Mouse (Mus musculus) hindbrain, postnatal 0 days (tissue): ENCODE measurements at regions not wholly inside any gene's neighbourhood (a gene's known extent, or its start where the extent isn't known, plus 50 kb on each side); places are given as distances from the start of the nearest gene placed in this dataset.

Experiments
- ATAC-seq: fragments of 200-750 bp; cut with Nextera tagmentation; 2 replicates; pipeline ENCODE4 v1.8.0; 2017; ENCODE audit warnings: mild to moderate bottlenecking, moderate TSS enrichment, moderate library complexity
- DNase-seq: peaks from one replicate; pipeline ENCODE4 v3.0.0-alpha.2; 2015; ENCODE audit warnings: low spot score
- H3K27ac ChIP-seq: fragments of 300-500 bp; sonication (generic); 2 replicates; pipeline ENCODE4 v1.5.1; 2014; ENCODE audit warnings: mild to moderate bottlenecking
- H3K27me3 ChIP-seq: fragments of 300-500 bp; sonication (generic); 2 replicates; pipeline ENCODE4 v1.6.1; 2014; ENCODE audit warnings: low read length, mixed read lengths; ENCODE audit not compliant: insufficient read depth
- H3K36me3 ChIP-seq: fragments of 300-500 bp; sonication (generic); 2 replicates; pipeline ENCODE4 v1.6.1; 2014; ENCODE audit warnings: low read length, mixed read lengths; ENCODE audit not compliant: insufficient read depth
- H3K4me1 ChIP-seq: fragments of 300-500 bp; sonication (generic); 2 replicates; pipeline ENCODE4 v1.6.1; 2014; ENCODE audit warnings: antibody characterized with exemption, low read length, mixed read lengths; ENCODE audit not compliant: insufficient read depth
- H3K4me2 ChIP-seq: fragments of 300-500 bp; sonication (generic); 2 replicates; pipeline ENCODE4 v1.6.1; 2014; ENCODE audit warnings: low read depth, mild to moderate bottlenecking, low read length, moderate library complexity, mixed read lengths
- H3K4me3 ChIP-seq: fragments of 300-500 bp; sonication (generic); 2 replicates; pipeline ENCODE4 v1.5.1; 2014; ENCODE audit warnings: low read length
- H3K9ac ChIP-seq: fragments of 300-500 bp; sonication (generic); replicated peaks from 2 replicates; pipeline ENCODE4 v1.6.1; 2014; ENCODE audit warnings: mild to moderate bottlenecking, low read length, moderate library complexity, mixed read lengths
- H3K9me3 ChIP-seq: fragments of 300-500 bp; sonication (generic); 2 replicates; pipeline ENCODE4 v1.6.1; 2016; ENCODE audit warnings: low read length, mixed read lengths
- CTCF ChIP-seq: IDR thresholded peaks from 2 replicates; pipeline ENCODE4 v1.5.1; 2016; ENCODE audit warnings: antibody characterized with exemption, control low read depth, low read depth
- WGBS: fragments of 180-500 bp; shearing (Covaris S2); extraction: QIAGEN DNeasy Blood & Tissue Kit; methylation state at CpG from one replicate; pipeline ENCODE4 v1.1.7; 2014; 5-methylcytosine and 5-hydroxymethylcytosine counted together

DNA sequence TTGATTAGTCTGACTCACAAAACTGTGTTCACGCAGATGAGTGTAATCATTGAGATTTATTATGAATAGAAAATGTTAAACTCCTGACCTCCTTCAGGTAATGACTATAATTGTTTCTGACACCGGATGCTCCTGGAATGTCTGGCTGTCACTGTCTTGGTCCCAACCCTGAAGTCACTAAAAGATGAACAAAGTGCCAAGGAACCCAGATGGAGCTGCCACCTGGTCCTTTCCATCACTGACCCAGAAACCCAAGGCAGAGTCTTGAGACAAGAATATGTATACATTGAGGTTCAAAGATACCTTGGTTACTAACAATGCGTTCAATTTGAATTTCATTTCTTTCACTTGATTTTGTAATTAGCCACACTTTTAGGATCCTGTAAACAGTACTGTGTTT lies 142.0 kb downstream of the Kcnk1 start:
- ATAC-seq (no peak), DNase-seq (no peak)
- H3K4me3 ChIP-seq, result no peak overlapping the region
- WGBS, result 82% methylated on average over 3 of the region's 3 CpGs
- no peak overlapping the region for H3K4me2 ChIP-seq
- no peak for TF ChIP-seq CTCF
- no peaks in the 10 kb centered on the region for H3K9me3 ChIP-seq
- no peak overlapping the region for H3K9ac ChIP-seq
- H3K27ac ChIP-seq, result no peak overlapping the region
- H3K36me3 ChIP-seq, result no peaks in the 10 kb centered on the region
- H3K4me1 ChIP-seq, result peaks cover 3% of the 10 kb centered on the region; the same call in 1 of the 2 replicates
- H3K27me3 ChIP-seq, result 0 out of 2 replicates have a peak, but pooled peaks cover 6% of the 10 kb centered on the region

DNA sequence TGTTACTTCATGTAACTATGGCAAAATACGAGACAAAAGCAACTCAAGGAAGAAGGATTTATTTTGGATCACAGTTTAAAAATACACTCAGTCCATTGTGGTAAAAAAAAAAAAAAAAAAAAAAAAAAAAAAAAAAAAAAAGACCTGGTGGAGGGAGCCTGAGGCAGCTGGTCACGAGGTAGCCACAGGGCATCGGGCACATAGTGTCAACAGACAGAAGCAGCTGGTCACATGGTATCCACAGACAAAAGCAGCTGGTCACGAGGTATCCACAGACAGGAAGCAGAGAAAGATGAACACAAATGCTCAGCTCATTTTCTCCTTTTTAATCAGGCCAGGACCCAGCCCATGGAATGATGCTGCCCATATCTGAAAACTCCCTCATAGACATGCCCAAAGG lies 142.5 kb downstream of the Kcnk1 start:
- ATAC-seq (no peak), DNase-seq (no peak)
- H3K4me2 ChIP-seq, result no peak overlapping the region
- 56% methylated on average over 4 of the region's 4 CpGs for WGBS
- no peaks in the 10 kb centered on the region for H3K9me3 ChIP-seq
- 0 out of 2 replicates have a peak, but pooled peaks cover 6% of the 10 kb centered on the region for H3K27me3 ChIP-seq
- H3K4me3 ChIP-seq, result no peak overlapping the region
- TF ChIP-seq CTCF, result no peak
- H3K9ac ChIP-seq, result no peak overlapping the region
- H3K4me1 ChIP-seq, result no peaks in the 10 kb centered on the region
- H3K36me3 ChIP-seq, result no peaks in the 10 kb centered on the region
- H3K27ac ChIP-seq, result no peak overlapping the region

DNA sequence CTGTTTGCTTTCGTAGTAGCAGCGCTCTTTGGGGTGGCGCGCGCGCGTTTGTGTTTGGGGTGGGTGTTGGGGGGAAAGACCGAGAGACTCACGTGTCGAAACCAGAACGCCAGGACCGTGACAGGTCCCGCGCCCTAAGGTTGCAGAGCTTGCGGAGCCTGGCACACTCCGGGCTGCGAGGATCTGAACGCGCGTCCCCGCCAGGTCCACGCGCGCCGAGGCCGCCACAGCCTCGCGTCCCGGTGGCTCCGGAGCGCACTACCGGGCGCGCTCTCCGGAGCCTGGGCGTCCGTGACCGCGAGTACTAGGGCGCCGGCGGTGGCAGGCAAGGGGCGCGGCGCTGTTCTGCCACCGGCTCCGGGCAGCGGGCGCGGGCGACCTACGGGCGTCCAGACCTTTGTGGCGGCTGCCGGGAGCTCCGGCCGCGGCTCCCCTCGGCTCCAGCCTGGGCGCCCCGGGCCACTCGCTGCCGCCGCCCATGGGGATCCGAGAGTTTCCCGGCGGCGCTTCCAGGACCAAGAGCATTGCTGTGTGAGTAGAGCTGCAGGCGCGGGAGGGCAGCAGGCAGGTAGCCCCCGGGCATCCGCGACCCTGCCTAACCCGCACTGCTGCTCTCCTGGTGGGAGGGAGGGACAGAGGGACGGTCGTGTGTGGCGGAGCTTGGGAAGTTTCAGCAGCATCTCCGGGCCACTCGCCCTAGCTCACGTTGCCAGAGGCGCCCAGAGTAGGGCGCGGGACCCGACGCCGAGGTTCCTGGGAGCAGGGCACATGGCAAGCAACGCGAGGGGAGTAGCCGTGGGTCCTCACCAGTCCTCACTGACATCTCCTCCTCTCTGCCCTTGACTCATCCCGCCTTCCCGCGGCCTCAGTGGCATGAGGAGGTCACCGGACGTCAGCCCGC lies 143.9 kb downstream of the Kcnk1 start:
- peak overlapping the region; percentile 16; the same call in 1 of the 2 replicates for H3K27ac ChIP-seq
- peak overlapping the region; percentile 91 for H3K4me2 ChIP-seq
- H3K4me3 ChIP-seq, result peak overlapping the region; percentile 57
- no peaks in the 10 kb centered on the region for H3K4me1 ChIP-seq
- peak; percentile 70 for ATAC-seq
- peak; percentile 55 for DNase-seq
- 2% methylated on average over 82 of the region's 95 CpGs for WGBS
- H3K27me3 ChIP-seq, result 0 out of 2 replicates have a peak, but pooled peaks cover 6% of the 10 kb centered on the region
- no peaks in the 10 kb centered on the region for H3K9me3 ChIP-seq
- no peak for TF ChIP-seq CTCF
- no peaks in the 10 kb centered on the region for H3K36me3 ChIP-seq
- H3K9ac ChIP-seq, result peak overlapping the region; percentile 64

DNA sequence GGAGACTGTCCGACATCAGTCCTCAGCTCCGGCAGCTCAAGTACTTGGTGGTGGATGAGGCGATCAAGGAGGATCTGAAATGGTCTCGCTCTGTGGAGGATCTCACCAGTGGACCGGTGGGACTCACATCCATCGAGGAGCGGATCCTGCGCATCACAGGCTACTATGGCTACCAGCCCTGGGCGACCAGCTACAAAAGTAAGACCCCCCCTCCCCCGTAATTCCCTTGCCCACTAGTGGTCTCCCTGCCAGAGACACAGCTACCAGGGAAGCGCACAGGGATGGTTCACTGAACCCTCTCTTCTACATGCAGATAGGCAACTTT lies 144.5 kb downstream of the Kcnk1 start:
- Histone ChIP-seq H3K4me3 (peak overlapping the region; percentile 57), H3K27ac (no peak overlapping the region), H3K9me3 (no peaks in the 10 kb centered on the region), H3K27me3 (0 out of 2 replicates have a peak, but pooled peaks cover 6% of the 10 kb centered on the region), H3K4me1 (no peaks in the 10 kb centered on the region), H3K4me2 (peak overlapping the region; percentile 91), H3K9ac (peak overlapping the region; percentile 64), H3K36me3 (no peaks in the 10 kb centered on the region)
- 13% methylated on average over 11 of the region's 11 CpGs for WGBS
- no peak for DNase-seq
- peak; percentile 46 for ATAC-seq
- no peak for TF ChIP-seq CTCF

DNA sequence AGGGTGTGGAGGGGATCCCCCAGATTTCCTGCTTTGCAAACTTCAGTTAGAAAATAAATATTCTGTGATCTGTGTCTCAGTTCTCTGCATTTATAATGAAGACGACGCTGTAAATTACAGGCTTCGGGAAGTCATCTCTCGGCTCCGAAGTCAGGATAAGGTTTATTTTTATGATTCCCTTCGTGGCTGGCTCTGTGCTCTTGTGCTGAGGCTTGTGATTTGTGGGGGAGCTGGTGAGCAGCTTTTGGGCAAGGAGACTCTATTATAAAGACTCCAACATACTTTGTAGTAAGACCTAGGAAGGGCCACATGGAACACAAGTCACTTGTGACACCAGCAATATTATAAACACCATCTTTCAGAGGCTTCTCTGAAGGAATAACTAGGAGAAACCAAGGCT lies 146.0 kb downstream of the Kcnk1 start:
- H3K4me2 ChIP-seq, result no peak overlapping the region; the same call in 1 of the 2 replicates
- ATAC-seq (no peak), DNase-seq (no peak)
- no peak for TF ChIP-seq CTCF
- no peak overlapping the region for H3K27ac ChIP-seq
- WGBS, result 82% methylated on average over 6 of the region's 6 CpGs
- H3K9me3 ChIP-seq, result no peaks in the 10 kb centered on the region
- no peak overlapping the region for H3K4me3 ChIP-seq
- H3K9ac ChIP-seq, result no peak overlapping the region
- no peaks in the 10 kb centered on the region for H3K36me3 ChIP-seq
- H3K27me3 ChIP-seq, result 0 out of 2 replicates have a peak, but pooled peaks cover 6% of the 10 kb centered on the region
- H3K4me1 ChIP-seq, result no peaks in the 10 kb centered on the region

DNA sequence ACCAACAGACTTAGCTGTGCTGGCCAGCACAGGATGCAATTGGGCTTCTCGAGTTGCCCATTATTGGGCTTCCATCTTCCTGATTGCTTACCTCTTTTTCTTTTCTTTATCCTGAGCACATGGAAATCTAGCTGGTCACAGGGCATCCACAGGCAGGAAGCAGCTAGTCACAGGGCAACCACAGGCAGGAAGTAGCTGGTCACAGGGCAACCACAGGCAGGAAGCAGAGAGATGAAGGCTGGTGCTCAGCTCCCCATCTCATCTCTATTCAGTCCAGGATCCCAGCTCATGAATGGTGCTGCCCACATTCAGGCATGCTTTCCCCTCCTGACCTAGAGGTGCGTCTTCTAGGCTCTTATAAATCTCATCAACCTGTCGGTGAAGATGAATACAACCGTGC lies 146.8 kb upstream of the Slc35f3 start:
- no peaks in the 10 kb centered on the region for H3K4me1 ChIP-seq
- no peaks in the 10 kb centered on the region for H3K27me3 ChIP-seq
- DNase-seq (no peak), ATAC-seq (no peak)
- H3K9ac ChIP-seq, result no peak overlapping the region
- no peak overlapping the region for H3K4me3 ChIP-seq
- no peaks in the 10 kb centered on the region for H3K36me3 ChIP-seq
- H3K27ac ChIP-seq, result no peak overlapping the region
- no peaks in the 10 kb centered on the region for H3K9me3 ChIP-seq
- 84% methylated on average over 4 of the region's 4 CpGs for WGBS
- H3K4me2 ChIP-seq, result no peak overlapping the region
- no peak for TF ChIP-seq CTCF

DNA sequence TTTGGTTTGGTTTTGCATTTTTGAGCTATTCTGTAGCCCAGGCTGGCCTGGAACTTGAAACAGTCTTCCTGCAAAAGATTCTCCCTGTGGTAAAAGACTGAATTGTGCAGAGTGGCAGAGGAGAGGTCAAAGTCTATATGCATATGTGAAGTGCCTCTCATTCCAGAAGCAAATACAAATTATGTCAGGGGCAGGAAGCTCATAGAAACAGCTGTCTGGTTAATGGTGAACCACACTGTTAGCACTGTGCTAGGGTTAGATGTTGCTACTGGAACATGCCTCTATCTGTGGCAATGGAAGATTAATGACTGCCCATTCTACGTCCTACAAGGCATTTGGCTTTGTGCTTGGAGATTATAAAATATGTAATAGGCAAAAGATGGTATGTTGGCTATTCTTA lies 144.4 kb upstream of the Slc35f3 start:
- H3K4me3 ChIP-seq, result no peak overlapping the region
- H3K4me2 ChIP-seq, result no peak overlapping the region
- 68% methylated on average over 1 of the region's 1 CpGs for WGBS
- ATAC-seq, result no peak
- H3K27me3 ChIP-seq, result no peaks in the 10 kb centered on the region
- no peak for DNase-seq
- no peaks in the 10 kb centered on the region for H3K9me3 ChIP-seq
- no peak overlapping the region for H3K9ac ChIP-seq
- no peak overlapping the region for H3K27ac ChIP-seq
- no peaks in the 10 kb centered on the region for H3K36me3 ChIP-seq
- TF ChIP-seq CTCF, result no peak
- no peaks in the 10 kb centered on the region for H3K4me1 ChIP-seq
